Mouse (Mus musculus) embryonic fibroblast, embryonic 13.5 days (primary cell): ENCODE data around the gene Syne2. TPM values are rescaled to one million over a fixed set of nuclear protein-coding genes. Genes with fewer than 3 reads are reported as not detected.

Experiments
- H3K27ac ChIP-seq: 2 replicates; pipeline ENCODE4 v1.5.1; 2012; ENCODE audit warnings: low read length, control low read depth, inconsistent platforms; ENCODE audit not compliant: insufficient read depth
- H3K4me1 ChIP-seq: 2 replicates; pipeline ENCODE4 v1.6.1; 2011; ENCODE audit warnings: low read length; ENCODE audit not compliant: control insufficient read depth, insufficient read depth
- H3K4me3 ChIP-seq: 2 replicates; pipeline ENCODE4 v1.5.1; 2011; ENCODE audit warnings: mild to moderate bottlenecking, control low read depth, low read length; ENCODE audit not compliant: insufficient read depth
- CTCF ChIP-seq: IDR thresholded peaks from 2 replicates; pipeline ENCODE4 v1.5.1; 2011; ENCODE audit warnings: mild to moderate bottlenecking, control low read depth, low read length, moderate library complexity, borderline replicate concordance; ENCODE audit not compliant: insufficient read depth
- POLR2A ChIP-seq: IDR thresholded peaks from 2 replicates; pipeline ENCODE4 v1.6.1; 2011; ENCODE audit warnings: low read depth, mild to moderate bottlenecking, control low read depth, low read length, moderate library complexity
- polyA plus RNA-seq: library from polyadenylated mRNA; stranded (reverse); fragments of >200 nt; gene quantifications from 2 replicates; pipeline ENCODE4 v1.2.4, GENCODE M21; 2011; ENCODE audit warnings: low read depth; ENCODE audit not compliant: missing spikeins, insufficient read length

Gene Syne2
- polyA plus RNA-seq, 1 experiment = 10.9 TPM

DNA sequence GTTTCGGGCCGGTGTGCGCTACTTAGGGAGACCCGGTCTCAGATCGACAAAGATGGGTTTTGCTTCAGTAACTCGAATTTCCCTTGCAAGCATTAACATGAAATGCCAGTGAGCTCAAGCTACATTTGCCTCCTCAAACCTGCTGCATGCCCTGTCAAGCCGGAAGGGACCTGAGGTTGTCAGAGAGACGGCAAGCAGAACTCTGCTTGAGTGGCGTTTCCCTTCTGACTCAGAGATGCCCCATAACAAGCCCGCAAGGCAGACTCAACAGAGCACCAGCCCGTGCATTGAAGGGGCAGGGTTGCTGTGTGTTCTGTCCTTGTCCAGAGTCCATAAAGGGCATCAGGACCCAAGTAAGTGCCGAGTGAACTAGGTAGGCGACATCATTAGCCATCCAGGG, 269.1 kb downstream of the Syne2 start:
- H3K4me3 ChIP-seq = no peak overlapping the region
- TF ChIP-seq CTCF (no peak), POLR2A (no peak)
- H3K27ac ChIP-seq = no peak overlapping the region
- no peaks in the 10 kb centered on the region for H3K4me1 ChIP-seq

DNA sequence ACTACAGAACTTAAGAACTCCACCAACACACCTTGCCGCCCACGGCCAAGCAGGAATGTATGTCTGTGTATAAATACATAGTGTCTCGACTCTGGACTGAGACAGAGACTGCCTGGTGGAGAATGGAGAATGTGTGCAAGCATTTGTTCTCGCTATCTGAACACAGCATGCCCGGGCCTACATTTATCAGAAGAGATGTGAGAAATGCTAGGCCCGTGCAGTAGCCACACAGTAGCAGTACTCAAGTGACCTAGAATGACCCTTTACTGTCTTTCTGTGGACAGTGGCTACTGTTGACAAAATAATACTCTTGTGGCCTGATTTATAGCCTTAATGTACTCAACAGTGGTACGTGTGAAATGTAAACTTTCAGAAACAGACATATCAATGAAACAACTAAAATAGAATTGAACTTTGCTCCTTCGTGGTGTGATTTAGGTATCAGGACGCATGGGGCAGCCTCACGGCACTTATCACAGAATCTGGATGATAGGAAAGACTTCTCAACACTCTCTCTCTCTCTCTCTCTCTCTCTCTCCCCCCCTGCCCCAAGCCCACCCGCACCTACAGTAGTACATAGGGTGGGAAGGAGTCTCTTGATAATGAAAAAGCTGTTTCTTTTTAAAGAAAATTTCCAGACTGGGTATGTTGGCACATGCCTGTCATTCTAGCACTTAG, 275.0 kb downstream of the Syne2 start:
- no peak overlapping the region for H3K4me3 ChIP-seq
- no peak for TF ChIP-seq POLR2A
- TF ChIP-seq CTCF = no peak
- H3K27ac ChIP-seq = no peak overlapping the region
- H3K4me1 ChIP-seq = no peaks in the 10 kb centered on the region

DNA sequence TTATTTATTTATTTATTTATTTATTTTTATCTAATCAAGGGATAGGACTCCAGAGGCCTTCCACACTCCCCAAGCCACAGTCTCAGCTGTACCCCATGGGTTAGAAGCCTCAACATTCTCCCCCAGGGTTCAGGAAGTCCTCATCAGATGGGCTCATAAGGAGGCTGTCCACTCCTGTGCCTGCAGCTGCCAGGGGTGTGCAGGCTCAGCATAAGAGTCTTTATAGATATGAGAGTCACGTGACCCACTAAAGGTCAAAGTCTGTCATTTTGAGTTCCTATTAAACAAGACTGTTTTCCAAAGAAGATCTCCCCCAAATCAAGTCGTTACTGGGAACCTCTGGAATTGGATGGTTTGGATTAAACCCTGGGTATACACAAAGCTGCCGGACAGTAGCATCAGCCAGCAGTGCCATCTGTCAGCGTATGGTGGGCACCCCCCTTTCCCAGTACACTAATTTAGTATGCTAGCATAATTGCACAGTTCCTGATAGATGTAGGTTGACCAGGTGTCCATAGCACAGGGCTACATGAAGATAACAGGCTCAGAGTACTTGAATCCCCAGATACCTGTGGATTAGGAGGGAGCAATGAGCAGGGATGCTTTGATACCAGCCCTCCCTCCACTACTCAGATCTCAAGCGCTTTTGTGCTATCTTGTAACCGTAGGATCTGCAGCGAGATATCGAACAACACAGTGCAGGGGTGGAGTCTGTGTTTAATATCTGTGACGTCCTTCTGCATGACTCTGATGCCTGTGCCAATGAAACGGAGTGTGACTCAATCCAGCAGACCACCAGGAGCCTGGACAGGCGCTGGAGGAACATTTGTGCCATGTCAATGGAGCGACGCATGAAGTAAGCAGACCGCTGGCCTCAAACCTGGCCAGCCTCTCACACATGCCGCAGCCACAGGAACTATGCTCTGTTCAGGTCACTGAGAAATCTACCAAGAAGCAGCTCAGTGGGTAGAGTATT, 276.0 kb downstream of the Syne2 start:
- TF ChIP-seq CTCF (no peak), POLR2A (no peak)
- Histone ChIP-seq H3K27ac (no peak overlapping the region), H3K4me1 (no peaks in the 10 kb centered on the region), H3K4me3 (no peak overlapping the region)

DNA sequence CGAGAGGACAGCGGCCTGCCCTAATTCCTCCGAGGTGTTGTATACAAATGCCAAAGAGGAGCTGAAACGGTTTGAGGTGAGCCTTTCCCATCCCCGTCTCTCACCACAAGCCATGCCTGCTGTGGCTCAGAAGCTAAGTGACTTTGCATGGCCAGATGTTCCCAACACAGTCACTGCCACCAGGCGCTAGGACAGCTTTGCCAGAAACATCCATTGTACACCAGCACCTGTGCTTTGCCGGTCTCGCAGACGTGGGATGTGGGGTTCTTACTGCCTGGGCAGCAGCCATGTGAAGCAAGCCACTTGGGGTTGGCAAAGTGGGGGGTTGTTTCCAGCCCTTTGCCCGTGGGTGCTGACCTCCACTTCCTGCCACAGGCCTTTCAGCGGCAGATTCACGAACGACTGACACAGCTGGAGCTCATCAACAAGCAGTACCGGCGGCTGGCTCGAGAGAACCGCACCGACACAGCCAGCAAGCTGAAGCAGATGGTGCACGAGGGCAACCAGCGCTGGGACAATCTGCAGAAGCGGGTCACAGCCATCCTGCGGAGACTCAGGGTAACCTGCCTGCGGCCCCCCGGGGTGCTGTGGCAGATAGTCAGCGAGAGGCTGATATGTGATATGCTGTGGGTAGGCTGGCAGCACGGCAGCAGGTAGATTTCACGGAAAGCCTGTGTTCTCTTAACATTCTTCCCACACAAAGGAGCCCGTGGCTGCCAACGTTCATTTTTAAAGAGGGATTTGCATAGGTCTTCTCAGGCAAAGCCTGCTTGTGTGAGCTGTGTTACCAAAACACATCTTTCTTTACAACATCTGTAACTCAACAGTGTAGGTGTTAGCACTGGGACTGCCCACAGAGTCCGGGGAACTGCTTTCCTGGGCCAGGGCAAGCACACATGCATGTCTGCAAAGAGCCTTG, 277.4 kb downstream of the Syne2 start:
- TF ChIP-seq CTCF (no peak), POLR2A (no peak)
- no peak overlapping the region for H3K27ac ChIP-seq
- no peaks in the 10 kb centered on the region for H3K4me1 ChIP-seq
- no peak overlapping the region for H3K4me3 ChIP-seq

DNA sequence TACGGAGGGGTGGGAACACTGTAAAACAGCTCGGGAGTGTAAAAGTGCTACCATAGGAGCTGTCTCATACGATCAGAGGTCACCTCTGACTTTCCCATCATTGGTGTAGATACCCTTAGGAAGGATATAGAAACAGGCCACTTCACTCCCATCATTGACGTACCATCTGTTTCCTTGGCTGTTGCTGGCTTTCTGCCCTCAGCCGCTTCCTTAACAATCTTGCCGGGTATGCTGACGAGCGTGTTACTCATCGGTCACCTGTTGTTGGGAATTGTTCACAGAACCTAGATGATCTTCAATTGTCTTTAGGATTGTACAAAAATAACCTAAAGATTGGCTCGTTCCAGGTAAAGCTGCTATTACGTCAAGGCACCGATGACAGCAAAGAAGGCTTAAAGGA, 284.7 kb downstream of the Syne2 start:
- Histone ChIP-seq H3K4me3 (no peak overlapping the region), H3K4me1 (no peaks in the 10 kb centered on the region), H3K27ac (no peak overlapping the region)
- TF ChIP-seq CTCF (no peak), POLR2A (no peak)

DNA sequence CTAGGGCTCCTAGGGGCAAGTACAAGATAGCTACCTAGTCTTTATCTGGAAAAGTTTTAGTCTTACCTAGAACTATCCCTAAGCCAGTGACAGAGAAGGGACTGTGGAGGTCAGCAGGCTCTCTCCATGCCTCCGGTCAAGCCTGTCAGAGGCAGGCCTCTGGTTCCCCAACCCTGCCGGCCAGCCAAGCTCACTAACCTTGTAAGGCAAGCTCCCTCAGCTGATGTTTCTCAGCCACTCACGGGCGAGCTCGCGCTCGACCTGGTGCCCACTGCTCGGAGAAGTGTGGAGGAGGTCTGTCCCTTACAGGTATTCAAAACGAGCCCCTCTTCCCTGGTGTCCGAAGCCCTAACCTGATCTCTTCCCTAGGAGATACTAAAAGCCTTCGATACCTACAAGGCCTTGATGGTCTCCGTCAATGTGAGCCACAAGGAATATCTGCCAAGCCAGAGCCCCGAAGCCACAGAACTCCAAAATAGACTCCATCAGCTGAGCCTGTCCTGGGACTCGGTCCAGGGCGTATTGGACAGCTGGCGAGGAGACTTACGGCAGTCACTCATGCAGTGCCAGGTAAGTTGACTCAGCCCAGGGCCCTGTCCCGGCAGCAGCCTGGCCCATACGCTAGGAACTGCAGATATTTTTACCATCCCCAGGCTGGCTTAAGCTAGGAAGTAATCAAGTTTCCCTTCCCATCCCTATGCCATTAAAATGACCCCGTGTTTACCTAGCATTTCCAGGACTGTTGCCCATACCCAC, 286.8 kb downstream of the Syne2 start:
- Histone ChIP-seq H3K4me3 (no peak overlapping the region), H3K27ac (no peak overlapping the region), H3K4me1 (no peaks in the 10 kb centered on the region)
- TF ChIP-seq POLR2A (no peak), CTCF (no peak)

DNA sequence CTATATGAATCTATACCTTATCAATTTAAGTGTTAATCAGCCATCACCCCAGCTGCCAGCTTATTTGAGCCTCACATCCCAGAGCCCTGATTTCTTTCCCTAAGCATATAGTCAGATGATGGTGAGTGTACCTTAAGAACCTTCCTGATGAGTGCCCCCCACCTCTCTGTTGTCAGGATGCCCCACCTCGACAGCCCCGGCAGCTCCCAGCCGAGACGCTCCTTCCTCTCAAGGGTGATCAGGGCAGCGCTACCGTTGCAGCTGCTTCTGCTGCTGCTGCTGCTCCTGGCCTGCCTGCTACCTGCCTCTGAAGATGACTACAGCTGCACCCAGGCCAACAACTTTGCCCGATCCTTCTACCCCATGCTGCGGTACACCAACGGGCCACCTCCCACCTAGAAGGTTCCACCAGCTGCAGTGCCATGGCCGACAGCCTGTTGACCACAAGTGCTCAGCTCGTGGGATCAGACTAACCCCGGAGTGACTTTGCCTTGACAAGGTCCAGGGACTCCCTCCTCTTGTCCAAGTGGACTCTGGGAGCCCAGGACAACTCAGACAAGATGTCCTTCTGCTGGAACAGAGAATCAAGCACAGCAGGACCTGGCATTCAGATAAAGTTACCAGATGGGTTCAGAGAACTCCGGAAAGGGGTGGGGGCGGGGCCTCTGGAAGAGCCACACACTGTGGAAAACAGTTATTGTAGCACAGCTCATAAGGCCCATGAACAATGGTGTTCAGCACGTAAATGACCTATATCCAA, 291.9 kb downstream of the Syne2 start:
- TF ChIP-seq CTCF (no peak), POLR2A (no peak)
- H3K4me1 ChIP-seq = no peaks in the 10 kb centered on the region
- no peak overlapping the region for H3K4me3 ChIP-seq
- no peak overlapping the region for H3K27ac ChIP-seq

DNA sequence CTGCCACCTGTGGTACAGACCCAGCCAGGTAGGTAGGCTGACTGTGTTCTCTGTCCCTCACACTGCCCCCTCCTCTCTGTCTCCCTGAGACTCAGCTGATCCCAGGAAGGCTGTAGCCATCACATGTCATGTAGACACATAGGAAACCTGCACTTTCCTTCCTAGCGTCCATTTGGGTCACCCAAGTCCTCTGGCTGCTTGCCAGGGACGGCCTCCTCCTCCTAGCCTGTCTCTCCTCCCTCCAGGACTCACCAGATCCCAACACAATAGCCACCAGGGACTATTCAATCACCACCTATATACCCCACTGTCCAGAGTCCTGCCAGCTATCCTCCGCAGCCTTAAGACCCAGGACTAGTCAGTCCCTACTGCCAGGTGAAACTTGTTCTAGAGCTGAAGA, 293.1 kb downstream of the Syne2 start:
- no peaks in the 10 kb centered on the region for H3K4me1 ChIP-seq
- no peak for TF ChIP-seq POLR2A
- no peak for TF ChIP-seq CTCF

DNA sequence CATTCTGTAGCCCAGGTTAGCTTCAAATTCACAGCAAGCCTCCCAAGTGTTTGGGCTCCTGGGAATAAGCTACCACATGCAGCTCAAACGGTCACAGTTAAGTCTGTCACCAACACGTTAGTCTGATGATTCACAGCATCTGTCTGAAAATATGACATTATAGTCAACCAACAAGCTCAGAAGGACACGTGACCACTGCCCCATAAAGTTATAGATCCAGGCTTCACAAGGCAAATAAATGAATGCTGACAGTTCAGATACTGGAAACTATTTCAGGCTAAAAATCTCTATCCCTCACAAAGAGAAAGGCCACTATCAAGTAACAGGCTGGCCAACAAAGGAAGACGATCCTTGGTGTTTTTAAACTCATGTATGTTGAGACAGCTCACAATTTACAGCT, 298.6 kb downstream of the Syne2 start:
- peaks cover 2% of the 10 kb centered on the region; the same call in 1 of the 2 replicates for H3K4me1 ChIP-seq
- TF ChIP-seq CTCF (no peak), POLR2A (no peak)
- no peak overlapping the region for H3K27ac ChIP-seq
- H3K4me3 ChIP-seq = no peak overlapping the region

More for the DNA sequence above, 293.1 kb downstream of the Syne2 start:
- no peak overlapping the region for H3K4me3 ChIP-seq
- H3K27ac ChIP-seq = no peak overlapping the region
